Mouse (Mus musculus): Measurements from ENCODE around the gene Tusc2. TPM values are rescaled to one million over a fixed set of nuclear protein-coding genes. Genes with fewer than 3 reads are reported as not detected.

Gene Tusc2
- polyA plus RNA-seq, 1 experiment from 2014 or later: 96.7 TPM

DNA sequence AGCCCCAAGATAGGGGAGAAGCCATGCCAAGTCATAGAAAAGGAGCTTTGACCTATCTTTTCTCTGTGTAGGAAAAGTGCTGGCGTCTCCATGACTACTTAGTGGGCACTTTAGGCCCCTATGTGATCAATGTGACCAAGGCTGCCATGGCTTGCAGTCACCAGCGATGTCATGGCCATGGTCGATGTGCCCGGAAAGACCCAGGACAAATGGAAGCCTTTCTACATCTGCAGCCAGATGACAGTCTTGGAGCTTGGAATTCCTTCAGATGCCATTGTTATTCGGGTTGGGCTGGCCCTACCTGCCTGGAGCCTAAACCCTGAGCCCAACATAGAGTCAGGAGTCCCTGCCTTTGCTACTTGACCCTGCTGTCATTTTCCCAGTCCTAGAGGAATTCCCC lies 23.4 kb downstream of the Tusc2 start:
- Histone ChIP-seq H3K27me3 (no peaks in the 10 kb centered on the region), H3K4me2 (replicated peaks) (no peak overlapping the region), H3K4me3 (no peak overlapping the region), H3K9ac (replicated peaks) (no peak overlapping the region), H3K4me1 (peaks cover 22% of the 10 kb centered on the region), H3K27ac (replicated peaks) (no peak overlapping the region), H3K36me3 (peaks cover 11% of the 10 kb centered on the region; the same call in 1 of the 2 replicates), H3K9me3 (no peaks in the 10 kb centered on the region)
- ATAC-seq (replicated peaks): no peak
- WGBS: 90% methylated on average over 5 of the region's 5 CpGs

DNA sequence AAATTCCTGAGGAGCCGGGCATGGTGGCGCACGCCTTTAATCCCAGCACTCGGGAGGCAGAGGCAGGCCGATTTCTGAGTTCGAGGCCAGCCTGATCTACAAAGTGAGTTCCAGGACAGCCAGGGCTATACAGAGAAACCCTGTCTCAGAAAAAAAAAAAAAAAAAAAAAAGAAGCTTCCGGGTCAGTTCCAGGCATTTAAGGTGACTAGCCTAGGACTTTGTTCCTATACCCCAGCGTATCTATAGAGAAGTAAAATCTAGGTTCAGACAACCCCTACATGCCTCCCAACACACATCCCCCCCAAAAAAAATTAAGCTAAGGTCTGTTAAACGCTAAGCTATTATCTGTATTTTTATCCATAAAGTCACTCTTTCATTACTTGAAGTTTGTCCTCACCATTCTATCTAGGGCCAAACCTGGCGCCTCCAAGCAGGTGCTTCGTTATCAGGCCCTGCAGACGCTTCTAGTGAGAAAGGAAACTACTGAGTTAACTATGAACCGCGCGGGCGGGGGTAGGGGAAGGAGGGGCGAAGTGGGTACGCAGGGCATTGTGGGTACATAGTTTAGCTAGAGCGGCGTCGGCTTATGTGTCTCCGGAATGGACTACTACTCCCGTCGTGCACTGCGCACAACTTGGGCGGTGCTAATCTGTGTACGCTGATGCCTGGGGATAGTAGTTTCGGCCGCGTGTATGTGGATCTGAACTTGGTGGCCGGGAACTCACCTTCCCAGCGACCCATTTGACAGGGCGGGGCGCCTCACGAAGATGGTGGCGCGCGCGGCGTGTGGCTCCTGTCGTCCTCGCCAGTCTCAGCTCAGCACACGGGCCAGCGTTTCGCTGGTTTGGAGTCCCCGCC lies 24.1 kb downstream of the Tusc2 start, which contains the start of gene Ifrd2:
Gene Ifrd2 (plus strand): TSS at position 669 of the 859 bp plus-strand sequence.
- H3K4me3 ChIP-seq: peak within 1 kb of the TSS; percentile 87
- 14% methylated on average over 46 of the region's 46 CpGs for WGBS
- ATAC-seq (replicated peaks): peak; percentile 98
- H3K4me1 ChIP-seq: peaks cover 15% of the 10 kb centered on the region
- H3K4me2 ChIP-seq (replicated peaks): peak within 1 kb of the TSS; percentile 90
- peak within 1 kb of the TSS; percentile 72 for H3K9ac ChIP-seq (replicated peaks)
- H3K27me3 ChIP-seq: no peaks in the 10 kb centered on the region
- no peaks in the 10 kb centered on the region for H3K9me3 ChIP-seq
- H3K27ac ChIP-seq (replicated peaks): peak within 1 kb of the TSS; percentile 31; the same call in 1 of the 2 replicates
- peaks cover 15% of the 10 kb centered on the region; the same call in 1 of the 2 replicates for H3K36me3 ChIP-seq

DNA sequence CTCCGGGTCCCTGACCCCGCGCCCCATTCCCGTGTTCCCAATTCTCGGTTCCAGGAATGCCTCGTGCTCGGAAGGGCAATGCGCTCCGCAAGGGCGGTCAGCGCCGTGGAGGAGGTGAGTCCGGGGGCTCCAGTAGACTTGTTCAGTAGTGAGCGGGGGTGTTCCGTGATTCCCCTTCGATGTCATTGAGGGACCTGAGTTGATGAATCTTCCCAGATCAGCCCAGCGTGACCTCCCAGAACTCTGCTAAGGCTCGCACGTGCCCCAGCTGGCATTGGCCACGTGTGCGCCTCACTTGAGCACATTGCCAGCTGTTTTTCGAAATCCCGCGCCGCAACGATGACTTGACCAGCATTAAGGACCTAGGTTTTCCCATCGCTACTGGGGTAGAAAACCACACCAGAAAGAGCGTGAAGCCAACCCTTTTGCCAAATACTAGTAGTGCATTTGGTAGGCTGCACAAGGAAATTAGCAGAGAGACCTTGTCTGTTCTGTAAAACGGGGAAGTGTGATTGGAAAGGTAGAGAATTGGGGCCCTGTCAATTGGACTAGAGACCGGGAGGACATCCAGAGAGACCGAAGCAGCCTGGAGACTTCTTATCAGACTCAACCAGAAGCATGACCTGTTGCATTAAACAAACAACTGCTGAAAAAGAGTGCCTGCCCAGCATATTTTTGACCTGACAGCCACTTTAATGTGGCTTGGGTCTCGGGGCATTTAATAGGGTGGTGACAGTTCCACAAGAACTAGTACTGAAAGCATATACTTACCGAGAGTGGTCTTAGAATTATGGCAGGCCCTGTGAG lies 25.0 kb downstream of the Tusc2 start:
- Histone ChIP-seq H3K9ac (replicated peaks) (peak overlapping the region; percentile 72), H3K4me3 (peak overlapping the region; percentile 87), H3K4me2 (replicated peaks) (peak overlapping the region; percentile 90), H3K27ac (replicated peaks) (no peak overlapping the region), H3K4me1 (peaks cover 13% of the 10 kb centered on the region), H3K36me3 (peaks cover 16% of the 10 kb centered on the region; the same call in 1 of the 2 replicates), H3K9me3 (no peaks in the 10 kb centered on the region), H3K27me3 (no peaks in the 10 kb centered on the region)
- no peak; the same call in 1 of the 2 replicates for ATAC-seq (replicated peaks)
- 6% methylated on average over 33 of the region's 33 CpGs for WGBS

DNA sequence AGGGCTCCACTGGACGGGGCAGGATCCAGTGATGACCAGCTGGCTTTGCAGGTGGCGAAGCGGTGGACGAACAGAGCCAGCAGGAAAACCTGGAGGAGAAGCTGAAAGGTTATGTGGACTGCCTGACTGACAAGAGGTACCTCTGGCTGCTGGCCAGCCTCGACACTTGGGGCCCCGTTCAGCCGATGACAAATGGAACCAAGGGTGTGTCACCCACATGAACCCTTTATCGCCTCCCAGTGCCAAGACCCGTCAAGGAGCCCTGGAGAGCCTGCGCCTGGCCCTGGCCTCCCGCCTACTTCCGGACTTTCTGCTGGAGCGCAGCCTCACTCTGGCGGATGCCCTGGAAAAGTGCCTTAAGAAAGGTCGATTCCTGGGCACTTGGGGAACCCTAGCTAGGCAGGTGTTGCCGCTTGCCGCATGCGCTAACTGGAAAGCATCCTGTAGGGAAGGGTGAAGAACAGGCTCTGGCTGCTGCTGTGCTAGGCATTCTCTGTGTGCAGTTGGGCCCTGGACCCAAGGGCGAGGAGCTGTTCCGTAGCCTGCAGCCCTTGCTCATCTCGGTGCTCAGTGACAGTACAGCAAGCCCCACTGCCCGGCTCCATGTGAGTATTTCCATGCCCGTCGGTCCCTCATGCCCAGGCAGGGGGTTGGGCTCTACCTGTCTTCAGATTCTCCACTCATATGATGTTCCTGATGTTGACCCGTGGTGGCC lies 27.2 kb downstream of the Tusc2 start:
- no peak for ATAC-seq (replicated peaks)
- Histone ChIP-seq H3K4me1 (peaks cover 13% of the 10 kb centered on the region), H3K9me3 (no peaks in the 10 kb centered on the region), H3K27me3 (no peaks in the 10 kb centered on the region), H3K4me2 (replicated peaks) (no peak overlapping the region), H3K9ac (replicated peaks) (no peak overlapping the region), H3K36me3 (peaks cover 24% of the 10 kb centered on the region; the same call in 1 of the 2 replicates), H3K4me3 (no peak overlapping the region), H3K27ac (replicated peaks) (no peak overlapping the region)
- 90% methylated on average over 25 of the region's 25 CpGs for WGBS

DNA sequence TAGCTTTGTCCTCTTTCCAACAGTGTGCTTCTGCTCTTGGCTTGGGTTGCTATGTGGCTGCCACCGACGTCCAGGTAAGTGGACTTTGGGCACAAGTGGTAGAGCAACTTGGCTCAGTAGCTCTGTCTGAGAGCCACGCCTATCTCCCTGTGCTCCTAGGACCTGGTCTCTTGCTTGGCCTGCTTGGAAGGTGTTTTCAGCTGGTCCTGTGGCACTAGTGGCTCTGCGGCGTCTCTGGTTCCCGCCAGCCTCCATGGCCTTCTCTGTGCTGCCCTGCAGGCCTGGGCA lies 27.7 kb downstream of the Tusc2 start:
- H3K9ac ChIP-seq (replicated peaks): no peak overlapping the region
- peaks cover 13% of the 10 kb centered on the region for H3K4me1 ChIP-seq
- H3K27ac ChIP-seq (replicated peaks): no peak overlapping the region
- no peak overlapping the region for H3K4me2 ChIP-seq (replicated peaks)
- WGBS: 92% methylated on average over 6 of the region's 6 CpGs
- no peaks in the 10 kb centered on the region for H3K27me3 ChIP-seq
- H3K9me3 ChIP-seq: no peaks in the 10 kb centered on the region
- peaks cover 24% of the 10 kb centered on the region; the same call in 1 of the 2 replicates for H3K36me3 ChIP-seq
- ATAC-seq (replicated peaks): no peak
- no peak overlapping the region for H3K4me3 ChIP-seq

DNA sequence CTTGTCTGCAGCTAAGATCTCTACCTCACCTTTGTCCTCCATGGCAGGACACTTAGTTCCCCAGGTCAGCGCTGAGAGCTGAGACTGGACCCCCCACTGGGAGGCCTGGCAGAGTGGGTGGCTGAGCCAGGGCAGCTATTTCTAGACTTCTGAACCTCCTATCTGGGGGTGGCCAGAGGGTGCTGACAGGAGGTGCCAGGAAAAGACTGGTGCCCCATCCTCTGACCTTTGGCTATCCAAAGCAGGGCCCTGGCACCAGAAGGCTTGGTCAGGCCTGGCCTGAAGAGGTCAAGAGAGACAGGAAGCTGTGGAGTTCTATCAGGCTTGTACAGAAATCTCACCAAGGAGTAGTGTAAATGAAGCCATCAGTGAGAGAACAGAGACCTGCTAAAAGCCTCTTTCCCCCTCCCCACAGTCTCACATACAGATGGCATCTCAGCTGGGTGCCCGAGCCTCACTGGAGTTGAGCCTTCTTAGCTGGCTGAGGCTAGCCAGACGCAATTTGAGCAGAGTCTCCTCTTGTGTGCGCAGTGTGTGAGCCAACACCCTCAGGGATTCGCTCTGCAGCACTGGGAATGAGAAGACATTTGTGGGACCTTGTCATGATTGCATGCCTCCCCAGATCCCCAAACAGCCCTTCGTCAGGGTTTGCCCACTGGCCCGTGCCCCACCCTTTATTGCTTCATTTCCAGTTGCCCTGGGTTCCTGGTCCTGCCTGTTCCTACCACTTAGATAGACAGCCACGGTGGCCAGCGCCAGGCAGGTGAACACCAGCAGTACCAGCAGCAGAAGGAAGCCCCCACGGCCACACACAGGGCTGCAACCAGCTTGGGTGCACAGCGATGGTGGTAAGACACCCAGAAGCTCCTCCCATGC lies 30.3 kb downstream of the Tusc2 start:
- no peak for ATAC-seq (replicated peaks)

DNA sequence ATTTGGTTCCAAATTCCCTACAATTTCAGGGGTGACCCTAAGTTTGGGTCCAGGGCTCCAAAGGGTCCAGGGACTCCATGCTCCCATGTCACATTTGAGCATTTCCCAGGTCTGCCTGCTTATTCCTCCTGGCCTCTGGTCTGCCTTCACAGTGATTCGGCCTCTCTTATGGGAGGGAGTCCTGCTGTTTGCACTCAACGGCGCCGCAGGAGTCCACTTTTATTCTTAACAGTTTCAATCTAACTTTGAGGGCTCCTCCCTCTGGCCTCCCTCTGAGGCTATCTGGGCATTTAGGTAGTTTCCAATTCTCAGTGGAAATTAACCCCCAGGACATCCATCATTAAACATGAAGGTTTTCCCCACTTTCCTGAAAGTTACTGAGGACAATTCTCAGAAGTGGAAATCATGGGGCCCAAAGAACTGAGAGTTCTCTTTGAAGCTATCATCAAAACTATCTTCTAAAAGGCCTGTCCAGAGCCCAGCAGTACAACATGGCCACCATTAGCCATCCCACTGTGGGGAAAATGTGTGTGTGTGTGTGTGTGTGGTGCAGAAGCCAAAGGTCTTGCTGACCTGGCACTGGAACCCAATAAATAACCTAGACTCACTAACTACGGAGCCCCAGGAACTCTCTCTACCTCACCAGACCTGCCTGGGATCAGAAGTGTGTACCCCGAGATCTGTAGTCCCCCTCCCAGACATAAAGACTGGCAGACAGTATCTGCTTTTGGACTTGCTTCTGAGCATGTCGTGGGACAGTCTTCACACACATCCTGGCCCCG lies 31.4 kb downstream of the Tusc2 start:
- Histone ChIP-seq H3K4me2 (replicated peaks) (no peak overlapping the region), H3K4me3 (no peak overlapping the region), H3K4me1 (no peaks in the 10 kb centered on the region), H3K27ac (replicated peaks) (no peak overlapping the region), H3K27me3 (no peaks in the 10 kb centered on the region), H3K9me3 (no peaks in the 10 kb centered on the region), H3K36me3 (peaks cover 24% of the 10 kb centered on the region; the same call in 1 of the 2 replicates), H3K9ac (replicated peaks) (no peak overlapping the region)
- 69% methylated on average over 8 of the region's 8 CpGs for WGBS
- ATAC-seq (replicated peaks): no peak

More for the DNA sequence above, 30.3 kb downstream of the Tusc2 start:
- peaks cover 24% of the 10 kb centered on the region; the same call in 1 of the 2 replicates for H3K36me3 ChIP-seq
- H3K27me3 ChIP-seq: no peaks in the 10 kb centered on the region
- H3K9ac ChIP-seq (replicated peaks): no peak overlapping the region
- no peaks in the 10 kb centered on the region for H3K9me3 ChIP-seq
- WGBS: 83% methylated on average over 11 of the region's 11 CpGs
- H3K4me2 ChIP-seq (replicated peaks): no peak overlapping the region
- 0 out of 2 replicates have a peak overlapping the region, but pooled peaks have one; percentile 37 for H3K27ac ChIP-seq (replicated peaks)
- peaks cover 5% of the 10 kb centered on the region for H3K4me1 ChIP-seq
- H3K4me3 ChIP-seq: no peak overlapping the region

DNA sequence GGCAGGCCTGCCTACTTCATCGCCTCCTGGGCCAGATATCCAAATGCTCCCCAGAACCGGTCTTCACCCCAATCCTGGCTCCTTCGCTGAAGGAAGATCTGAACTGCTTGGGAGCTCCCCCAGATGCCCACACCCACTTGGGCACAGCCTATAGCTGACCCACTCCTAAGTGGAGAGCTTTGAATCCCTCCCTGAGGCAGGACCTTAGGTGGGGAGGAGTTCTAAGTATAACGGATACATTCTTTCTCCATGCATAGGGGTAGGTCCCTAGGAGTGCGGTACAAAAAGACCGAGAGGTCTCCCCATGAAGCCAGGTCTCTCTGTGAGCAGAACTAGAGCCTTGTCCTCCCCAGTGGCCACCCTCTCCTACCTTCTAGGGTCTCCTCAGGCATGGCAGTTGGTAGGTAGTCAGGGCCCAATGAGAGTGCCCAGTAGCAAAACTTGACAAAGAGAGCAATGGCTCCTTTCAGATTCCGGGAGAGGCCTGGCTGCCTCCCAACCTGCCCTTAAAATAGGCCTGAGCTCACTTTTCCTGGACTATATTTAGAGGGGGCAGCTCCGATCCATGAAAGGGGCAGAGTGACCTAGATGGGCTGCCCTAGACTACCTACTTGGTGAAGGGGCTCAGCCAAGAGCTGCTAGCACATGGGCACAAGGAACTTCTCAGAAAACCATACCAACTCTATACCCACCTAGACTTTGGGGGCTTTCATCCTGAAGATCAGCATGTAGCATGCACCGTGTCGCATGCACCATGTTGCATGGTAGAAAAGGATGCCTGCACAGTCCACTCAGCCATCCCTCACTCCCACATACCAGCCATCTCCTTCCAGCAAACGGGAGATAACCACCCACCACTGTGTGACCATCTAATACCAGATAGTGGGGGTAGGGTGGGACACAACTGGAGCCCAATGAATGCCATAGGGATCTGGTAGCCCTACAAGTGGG lies 33.8 kb downstream of the Tusc2 start:
- H3K4me3 ChIP-seq: no peak overlapping the region
- no peak overlapping the region for H3K9ac ChIP-seq (replicated peaks)
- peaks cover 13% of the 10 kb centered on the region; the same call in 1 of the 2 replicates for H3K36me3 ChIP-seq
- no peaks in the 10 kb centered on the region for H3K27me3 ChIP-seq
- WGBS: 91% methylated on average over 11 of the region's 11 CpGs
- H3K4me1 ChIP-seq: no peaks in the 10 kb centered on the region
- H3K27ac ChIP-seq (replicated peaks): no peak overlapping the region
- ATAC-seq (replicated peaks): no peak
- H3K4me2 ChIP-seq (replicated peaks): no peak overlapping the region
- no peaks in the 10 kb centered on the region for H3K9me3 ChIP-seq

DNA sequence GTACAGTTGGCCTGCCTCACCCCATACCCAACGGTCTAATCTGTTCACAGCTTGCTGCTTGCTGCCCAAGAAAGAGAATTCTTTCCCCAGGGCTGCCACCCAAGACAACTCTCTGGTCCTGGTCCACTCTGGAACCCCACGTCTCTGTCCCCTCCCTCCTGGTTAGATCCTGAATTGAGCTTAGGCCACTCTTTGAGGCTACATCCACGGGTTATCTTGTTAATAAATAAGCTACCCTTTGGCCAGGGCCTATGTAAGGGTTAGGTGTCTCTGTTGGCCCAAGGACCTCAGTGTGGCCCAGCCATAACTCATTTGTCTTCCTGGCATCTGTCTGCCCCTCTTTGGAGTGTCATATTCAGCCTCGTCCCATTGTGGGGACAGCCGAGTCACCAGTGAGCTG lies 35.3 kb downstream of the Tusc2 start:
- H3K36me3 ChIP-seq: peaks cover 8% of the 10 kb centered on the region; the same call in 1 of the 2 replicates
- H3K9ac ChIP-seq (replicated peaks): no peak overlapping the region
- H3K9me3 ChIP-seq: no peaks in the 10 kb centered on the region
- no peak overlapping the region for H3K27ac ChIP-seq (replicated peaks)
- no peak overlapping the region for H3K4me3 ChIP-seq
- no peak overlapping the region for H3K4me2 ChIP-seq (replicated peaks)
- H3K4me1 ChIP-seq: peaks cover 6% of the 10 kb centered on the region
- H3K27me3 ChIP-seq: no peaks in the 10 kb centered on the region
- no peak for ATAC-seq (replicated peaks)
- WGBS: 88% methylated on average over 5 of the region's 5 CpGs

DNA sequence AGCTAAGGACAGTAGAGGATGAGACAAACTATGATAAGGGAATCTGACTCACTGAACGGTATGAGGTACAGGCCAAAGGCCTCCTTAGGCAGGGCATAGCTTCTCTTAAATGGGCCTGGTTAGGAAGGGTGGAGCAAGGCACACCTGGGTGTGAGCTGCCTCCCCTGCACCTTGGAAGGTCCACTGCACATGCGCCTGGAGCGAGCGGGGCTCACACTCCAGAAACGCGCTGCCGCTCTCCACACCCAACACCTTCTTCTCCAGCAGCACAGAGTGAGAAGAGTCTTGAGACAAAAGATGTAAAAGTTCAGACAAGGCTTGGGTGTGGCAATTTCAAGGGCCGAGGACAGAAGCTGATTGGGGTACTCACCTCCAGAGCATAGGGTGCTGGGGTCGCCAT lies 36.4 kb downstream of the Tusc2 start:
- 92% methylated on average over 9 of the region's 9 CpGs for WGBS
- ATAC-seq (replicated peaks): no peak
- H3K4me1 ChIP-seq: peaks cover 6% of the 10 kb centered on the region
- no peak overlapping the region for H3K4me3 ChIP-seq
- no peaks in the 10 kb centered on the region for H3K27me3 ChIP-seq
- no peak overlapping the region for H3K9ac ChIP-seq (replicated peaks)
- H3K4me2 ChIP-seq (replicated peaks): no peak overlapping the region
- no peak overlapping the region for H3K27ac ChIP-seq (replicated peaks)
- H3K36me3 ChIP-seq: peaks cover under 1% of the 10 kb centered on the region; the same call in 1 of the 2 replicates
- H3K9me3 ChIP-seq: no peaks in the 10 kb centered on the region

All from forebrain, embryonic 15.5 days (tissue).